Comparison of ENCODE assay signal across 12 mouse cellular contexts in genomic region chr7:51625161-51625560, GRCm38 (mm10). TPM values are rescaled to one million over a fixed set of nuclear protein-coding genes. Genes with fewer than 3 reads are reported as not detected.
DNase-seq lines count a peak whose midpoint lies in the region; ATAC-seq and TF ChIP-seq lines count a peak whose summit lies in the region.
"Had no signal": no experiment of that assay in that cellular context is flagged by ENCODE, and none has a peak within 500 bp of the region (broad histone marks: within the 10 kb centered on the region; RNA-seq: fewer than 3 reads in every experiment).

No protein-coding gene starts in this region.

- H3K27ac ChIP-seq in forebrain, embryonic 14.5 days (ENCODE audit: low read depth, low read length): peak overlapping the region; percentile 95
- no peak overlapping the region for H3K27ac ChIP-seq in limb, embryonic 13.5 days
- H3K27ac ChIP-seq in liver, postnatal 0 days (ENCODE audit: low read depth): no peak overlapping the region
- H3K27ac ChIP-seq: embryonic facial prominence, embryonic 15.5 days had no signal

- H3K4me1 ChIP-seq in forebrain, embryonic 14.5 days (ENCODE audit: control insufficient read depth, insufficient read depth, low read length): no peaks in the 10 kb centered on the region
- peaks cover 15% of the 10 kb centered on the region for H3K4me1 ChIP-seq in limb, embryonic 13.5 days
- H3K4me1 ChIP-seq in liver, postnatal 0 days (ENCODE audit: insufficient read depth): no peaks in the 10 kb centered on the region

- peak; percentile 49 for DNase-seq in retina, embryonic 14.5 days (ENCODE audit: low spot score)
- no peak for DNase-seq in retina, postnatal 1 day
- DNase-seq in forebrain, embryonic 14.5 days (ENCODE audit: low spot score): peak; percentile 53
- peak; percentile 46 for DNase-seq in right cerebral cortex, postnatal 4 days
- no peak for DNase-seq in layer of hippocampus, adult 11-12 months (ENCODE audit: low spot score)
- no peak for DNase-seq in liver, postnatal 0 days
- DNase-seq: adrenal gland, postnatal 25 days; kidney, adult 18-20 months had no signal

- no peaks in the 10 kb centered on the region for H3K36me3 ChIP-seq in forebrain, embryonic 14.5 days (ENCODE audit: control insufficient read depth, insufficient read depth, low read length)
- no peaks in the 10 kb centered on the region for H3K36me3 ChIP-seq in limb, embryonic 13.5 days
- no peaks in the 10 kb centered on the region for H3K36me3 ChIP-seq in liver, postnatal 0 days (replicated peaks; ENCODE audit: insufficient read depth, low read length)
- H3K36me3 ChIP-seq: embryonic facial prominence, embryonic 15.5 days; G1E had no signal

- H3K27me3 ChIP-seq in forebrain, embryonic 14.5 days (replicated peaks; ENCODE audit: control insufficient read depth, insufficient read depth, low read length): peaks cover 50% of the 10 kb centered on the region
- H3K27me3 ChIP-seq in limb, embryonic 13.5 days: peaks cover 82% of the 10 kb centered on the region
- H3K27me3 ChIP-seq in liver, postnatal 0 days (ENCODE audit: insufficient read depth, low read length): peaks cover 53% of the 10 kb centered on the region

- H3K4me3 ChIP-seq in forebrain, embryonic 14.5 days (ENCODE audit: low read depth, low read length): peak overlapping the region; percentile 35
- no peak overlapping the region for H3K4me3 ChIP-seq in limb, embryonic 13.5 days
- no peak overlapping the region for H3K4me3 ChIP-seq in liver, postnatal 0 days (ENCODE audit: low read depth, low read length)
- H3K4me3 ChIP-seq: embryonic facial prominence, embryonic 15.5 days had no signal

- TF ChIP-seq EP300 in liver, postnatal 0 days (IDR thresholded peaks at IDR 0.05; ENCODE audit: low read depth): no peak

- under 1% methylated on average over 23 of the region's 23 CpGs for WGBS in forebrain, embryonic 14.5 days
- WGBS in limb, embryonic 13.5 days: 2% methylated on average over 23 of the region's 23 CpGs
- 2% methylated on average over 23 of the region's 23 CpGs for WGBS in liver, postnatal 0 days (ENCODE audit: insufficient replicate concordance)

- no peaks in the 10 kb centered on the region for H3K9me3 ChIP-seq in forebrain, embryonic 14.5 days (replicated peaks; ENCODE audit: control insufficient read depth, low read length)
- H3K9me3 ChIP-seq in limb, embryonic 13.5 days: no peaks in the 10 kb centered on the region
- H3K9me3 ChIP-seq in liver, postnatal 0 days (ENCODE audit: low read length): no peaks in the 10 kb centered on the region
- H3K9me3 ChIP-seq: embryonic facial prominence, embryonic 15.5 days had no signal

- no peak for ATAC-seq in forebrain, embryonic 14.5 days
- peak; percentile 22; the same call in 1 of the 2 replicates for ATAC-seq in limb, embryonic 13.5 days (ENCODE audit: low FRiP score, low read depth)
- no peak for ATAC-seq in liver, postnatal 0 days
- ATAC-seq: lung, postnatal 0 days had no signal

- peak overlapping the region; percentile 55 for H3K4me2 ChIP-seq in forebrain, embryonic 14.5 days (ENCODE audit: low read length)
- H3K4me2 ChIP-seq in limb, embryonic 13.5 days (replicated peaks): peak overlapping the region; percentile 41
- H3K4me2 ChIP-seq in liver, postnatal 0 days (ENCODE audit: low read depth, low read length): no peak overlapping the region
- H3K4me2 ChIP-seq: embryonic facial prominence, embryonic 15.5 days had no signal

- H3K9ac ChIP-seq in forebrain, embryonic 14.5 days (ENCODE audit: low read length): peak overlapping the region; percentile 79
- no peak overlapping the region for H3K9ac ChIP-seq in limb, embryonic 13.5 days
- H3K9ac ChIP-seq in liver, postnatal 0 days (replicated peaks): no peak overlapping the region
- H3K9ac ChIP-seq: embryonic facial prominence, embryonic 15.5 days had no signal

- TF ChIP-seq CTCF in liver, postnatal 0 days (IDR thresholded peaks at IDR 0.05; ENCODE audit: low read depth): no peak

RNA-seq across cellular contexts. Expression of gene Slc17a6, which starts 3.4 kb away (rescaled TPM):
- polyA plus RNA-seq in forebrain, embryonic 14.5 days (2014; fragmentation: Nextera tagmentation; extraction: Ambion mirVana): 49.0 and 57.0 TPM in 2 replicates
- 0.75 and 0.89 TPM in 2 replicates for polyA plus RNA-seq in limb, embryonic 13.5 days (2015; fragmentation: Nextera tagmentation; extraction: Ambion mirVana)
- not detected in 2 replicates for polyA plus RNA-seq in liver, postnatal 0 days (2015; fragmentation: Nextera tagmentation; extraction: Ambion mirVana)
- polyA plus RNA-seq: G1E; lung, postnatal 0 days had no signal

Comparison
In these comparisons a context has a peak if more than half of its experiments do, and no peak if none do; other contexts are left out.
1. DNase-seq: peak in retina, embryonic 14.5 days (single experiment), forebrain, embryonic 14.5 days (single experiment) and right cerebral cortex, postnatal 4 days (single experiment); none in retina, postnatal 1 day (single experiment), layer of hippocampus, adult 11-12 months (single experiment) and liver, postnatal 0 days (single experiment).
2. RNA of gene Slc17a6, which starts 3.4 kb away (polyA plus RNA-seq): 49.0 to 57.0 TPM in forebrain, embryonic 14.5 days; 0.75 to 0.89 TPM in limb, embryonic 13.5 days and not detected in liver, postnatal 0 days; every median in the first group is over 10 times any median in the second.